Mouse (Mus musculus): Measurements from ENCODE around the gene Ykt6.

Ykt6 gene

GRCm38 (mm10) chr11:6016368-6016767, 60.9 kb downstream of the Ykt6 start:
- CTCF ChIA-PET: interaction anchor here (0.6 to 2.5 kb wide), 2 partner anchors 10 to 187 kb away, joined by 4 to 7 read pairs; no protein-coding TSS in a partner anchor

GRCm38 (mm10) chr11:6016797-6017395, 61.4 kb downstream of the Ykt6 start:
- CTCF ChIA-PET: interaction anchor here (0.6 to 2.5 kb wide), 4 partner anchors 9 to 344 kb away, joined by 3 to 8 read pairs (median 6); no protein-coding TSS in a partner anchor
